Mouse (Mus musculus): Measurements from ENCODE around the gene Cerk.

Cerk gene

GRCm38 (mm10) chr15:86091201-86091997 lies 94.5 kb downstream of the Cerk start:
- DNase-seq (ENCODE audit: low spot score in 2 of 2): no peak

GRCm38 (mm10) chr15:86090578-86090977 lies 95.4 kb downstream of the Cerk start:
- DNase-seq (ENCODE audit: low spot score in 2 of 2): no peak

- peak; percentile 70 to 72 for DNase-seq (ENCODE audit: low spot score in 2 of 2)
Measured at GRCm38 (mm10) chr15:86089991-86090529, 95.9 kb downstream of the Cerk start.
